Mouse (Mus musculus): ENCODE data around the gene Lemd1. TPM values are rescaled to one million over a fixed set of nuclear protein-coding genes. Genes with fewer than 3 reads are reported as not detected.
"Not testable (repeated sequence)": the region's sequence is repeated elsewhere in the genome, so short reads cannot be mapped to it uniquely, and the experiment has no call there.

The Lemd1 gene
- total RNA-seq, 1 experiment from 2014 or later = not detected

DNA sequence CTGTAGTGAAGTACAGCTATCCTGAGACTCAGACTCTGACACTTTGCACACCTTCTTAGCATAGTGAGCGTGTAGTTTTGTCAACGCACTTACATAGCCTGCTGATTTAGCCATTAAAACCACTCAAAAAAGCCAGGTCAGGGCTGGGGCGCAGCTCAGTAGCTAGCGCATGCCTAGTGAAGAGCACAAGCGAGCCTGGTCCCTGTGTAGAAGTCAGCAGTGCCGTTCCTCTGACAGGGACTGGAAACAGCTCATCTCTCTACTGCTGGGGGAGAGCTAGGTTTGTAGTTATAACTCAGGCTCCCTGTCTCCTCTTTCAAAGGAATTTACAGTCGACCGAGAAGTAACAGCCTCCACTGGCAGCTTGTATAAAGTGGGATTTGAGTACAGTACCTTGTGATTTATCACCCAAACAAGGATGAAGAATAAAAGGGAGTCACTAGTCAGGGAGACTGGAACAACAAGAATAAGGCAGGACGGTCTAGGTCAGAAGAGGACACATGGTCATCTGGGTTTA, 43.6 kb downstream of the Lemd1 start:
- ATAC-seq (replicated peaks; ENCODE audit: low read depth, poor library complexity, severe bottlenecking) = no peak

DNA sequence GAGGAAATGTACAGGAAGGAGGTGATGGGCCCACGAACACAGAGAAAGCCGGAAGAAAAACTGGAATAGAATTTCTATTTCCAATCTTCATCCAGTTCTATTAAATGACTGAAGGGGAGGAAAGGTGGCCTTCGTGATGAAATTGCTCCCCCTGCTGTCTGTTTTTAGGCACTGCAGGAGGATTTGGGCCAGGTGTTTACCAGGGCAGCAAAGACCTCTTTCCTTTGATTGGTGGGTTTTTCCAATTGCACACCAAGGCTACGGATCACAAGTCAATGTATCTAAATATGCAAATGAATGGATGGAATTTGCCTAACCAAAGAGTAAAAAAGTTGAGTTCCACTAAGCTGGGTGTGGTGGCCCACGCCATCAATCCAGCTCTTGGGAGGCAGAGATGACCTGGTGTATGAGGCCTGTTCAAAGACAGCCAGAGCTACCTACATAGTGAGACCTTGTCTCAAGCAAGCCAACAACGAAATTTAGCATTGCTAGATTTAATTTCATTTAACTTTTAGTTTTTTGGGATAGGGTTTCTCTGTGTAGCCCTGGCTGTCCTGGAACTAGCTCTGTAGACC, 46.4 kb downstream of the Lemd1 start:
- peak; percentile 75 for ATAC-seq (replicated peaks; ENCODE audit: low read depth, poor library complexity, severe bottlenecking)

DNA sequence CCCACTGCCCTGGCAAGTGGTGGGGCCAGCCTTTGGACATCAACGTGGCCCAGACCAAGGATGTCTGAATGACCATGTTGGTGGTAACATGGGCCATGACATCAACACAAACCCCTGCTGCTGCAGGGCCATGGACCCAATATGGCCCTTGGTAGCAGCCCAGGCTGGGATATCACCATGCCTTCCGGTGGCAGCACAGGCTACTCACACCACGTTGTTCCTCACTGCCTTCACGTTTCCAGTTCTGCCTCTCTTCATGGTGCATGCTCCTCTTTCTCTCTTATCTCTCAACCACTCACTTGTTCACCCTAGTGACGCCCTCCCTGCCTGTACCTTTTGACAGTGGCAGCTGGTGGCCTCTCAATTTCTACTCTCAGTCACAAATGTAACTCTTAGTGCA, 53.8 kb downstream of the Lemd1 start:
- ATAC-seq (replicated peaks; ENCODE audit: low read depth, poor library complexity, severe bottlenecking) = no peak

DNA sequence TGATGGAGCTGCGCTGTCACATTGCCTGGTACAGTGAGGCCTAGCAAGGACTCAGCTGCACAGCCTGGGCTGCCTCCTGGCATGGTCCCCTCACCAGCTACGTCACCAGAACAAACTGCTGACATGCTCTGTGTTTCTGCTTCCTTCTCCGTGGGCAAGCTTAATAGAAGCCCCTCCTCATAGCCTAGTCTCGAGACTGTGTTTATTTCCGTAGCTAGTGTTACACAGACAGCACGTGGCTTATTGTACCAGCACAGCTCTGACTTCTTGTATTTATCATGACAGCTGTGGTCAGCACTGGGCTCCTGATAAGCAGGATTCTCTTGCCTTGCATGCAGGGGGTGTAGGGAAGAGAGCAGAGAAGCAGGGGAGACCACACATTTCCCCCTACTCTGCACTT, 54.9 kb downstream of the Lemd1 start:
- peak; percentile 97 for ATAC-seq (replicated peaks; ENCODE audit: low read depth, poor library complexity, severe bottlenecking)

DNA sequence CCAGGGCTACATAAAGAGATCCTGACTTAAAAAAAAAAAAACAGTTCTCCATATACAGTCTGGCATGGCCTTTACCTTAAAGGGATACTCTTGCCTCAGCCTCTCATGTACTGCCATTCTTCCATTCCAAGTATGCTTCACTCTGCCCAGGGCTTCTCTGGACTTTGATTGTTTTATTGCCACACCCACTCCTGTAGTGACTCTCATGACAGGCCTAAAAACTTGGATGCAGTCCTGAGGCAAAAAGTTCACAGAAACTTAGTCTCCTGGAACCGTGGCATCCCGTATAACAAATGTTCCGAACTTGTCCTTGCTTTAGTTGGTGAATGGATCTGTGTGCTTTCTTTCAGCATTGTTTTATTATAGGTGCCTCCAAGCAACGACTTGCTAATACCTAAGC, 55.4 kb downstream of the Lemd1 start:
- no peak for ATAC-seq (replicated peaks; ENCODE audit: low read depth, poor library complexity, severe bottlenecking)

GRCm38 (mm10) chr1:132254467-132254866, 63.2 kb downstream of the Lemd1 start:
- 0 out of 2 replicates have a peak, but pooled peaks have one; percentile 39 for ATAC-seq (replicated peaks; ENCODE audit: low read depth, poor library complexity, severe bottlenecking)

DNA sequence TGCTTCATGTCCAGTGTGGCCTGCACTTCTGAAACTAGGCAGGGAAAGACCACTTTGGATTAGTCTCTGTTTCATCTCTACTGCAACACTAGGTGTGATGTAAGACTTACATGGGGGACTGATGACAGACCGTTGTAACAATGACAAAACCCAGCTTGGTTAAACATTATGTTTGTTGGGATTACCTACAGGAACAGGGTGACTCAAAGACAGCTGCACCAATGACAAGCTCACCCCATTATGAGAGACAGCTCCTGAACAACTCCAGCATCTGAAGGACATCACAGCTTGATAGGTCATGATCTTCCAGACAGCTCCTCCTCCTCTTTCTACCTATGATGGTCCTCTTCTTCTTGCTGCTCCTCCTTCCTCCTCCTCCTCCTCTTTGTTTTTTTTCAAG, 69.1 kb downstream of the Lemd1 start:
- ATAC-seq (replicated peaks; ENCODE audit: low read depth, poor library complexity, severe bottlenecking) = no peak

- ATAC-seq (replicated peaks; ENCODE audit: low read depth, poor library complexity, severe bottlenecking) = peak; percentile 59; the same call in 1 of the 2 replicates
Measured at GRCm38 (mm10) chr1:132261058-132261457, 69.8 kb downstream of the Lemd1 start.

GRCm38 (mm10) chr1:132263618-132264017, 72.4 kb downstream of the Lemd1 start:
- ATAC-seq (replicated peaks; ENCODE audit: low read depth, poor library complexity, severe bottlenecking) = no peak

GRCm38 (mm10) chr1:132264577-132264976, 73.3 kb downstream of the Lemd1 start:
- ATAC-seq (replicated peaks; ENCODE audit: low read depth, poor library complexity, severe bottlenecking) = peak; percentile 60

GRCm38 (mm10) chr1:132265211-132265859, 74.1 kb downstream of the Lemd1 start:
- no peak for ATAC-seq (replicated peaks; ENCODE audit: low read depth, poor library complexity, severe bottlenecking)

GRCm38 (mm10) chr1:132265936-132266335, 74.7 kb downstream of the Lemd1 start:
- ATAC-seq (replicated peaks; ENCODE audit: low read depth, poor library complexity, severe bottlenecking) = no peak

GRCm38 (mm10) chr1:132266791-132267557, 75.7 kb downstream of the Lemd1 start:
- no peak for ATAC-seq (replicated peaks; ENCODE audit: low read depth, poor library complexity, severe bottlenecking)

DNA sequence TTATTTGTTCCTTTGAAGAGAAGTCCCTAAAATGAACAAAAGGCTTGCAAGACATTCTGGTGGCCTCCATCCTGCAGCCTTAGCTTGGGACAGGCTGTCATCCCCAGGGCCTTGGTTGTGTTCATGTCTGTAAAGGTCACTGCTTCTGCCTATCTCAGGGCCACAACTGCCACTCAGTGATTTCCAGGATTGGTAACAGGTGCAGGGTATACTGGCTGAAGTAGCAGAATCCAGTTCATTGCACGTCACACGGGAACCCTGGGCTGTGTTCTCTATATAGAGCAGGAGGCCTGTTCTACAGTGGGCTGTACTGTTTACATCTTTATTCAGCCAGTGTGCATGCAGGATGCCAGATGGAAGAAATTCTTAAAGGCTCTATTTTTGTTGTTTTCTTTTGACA, 76.7 kb downstream of the Lemd1 start:
- no peak for ATAC-seq (replicated peaks; ENCODE audit: low read depth, poor library complexity, severe bottlenecking)

DNA sequence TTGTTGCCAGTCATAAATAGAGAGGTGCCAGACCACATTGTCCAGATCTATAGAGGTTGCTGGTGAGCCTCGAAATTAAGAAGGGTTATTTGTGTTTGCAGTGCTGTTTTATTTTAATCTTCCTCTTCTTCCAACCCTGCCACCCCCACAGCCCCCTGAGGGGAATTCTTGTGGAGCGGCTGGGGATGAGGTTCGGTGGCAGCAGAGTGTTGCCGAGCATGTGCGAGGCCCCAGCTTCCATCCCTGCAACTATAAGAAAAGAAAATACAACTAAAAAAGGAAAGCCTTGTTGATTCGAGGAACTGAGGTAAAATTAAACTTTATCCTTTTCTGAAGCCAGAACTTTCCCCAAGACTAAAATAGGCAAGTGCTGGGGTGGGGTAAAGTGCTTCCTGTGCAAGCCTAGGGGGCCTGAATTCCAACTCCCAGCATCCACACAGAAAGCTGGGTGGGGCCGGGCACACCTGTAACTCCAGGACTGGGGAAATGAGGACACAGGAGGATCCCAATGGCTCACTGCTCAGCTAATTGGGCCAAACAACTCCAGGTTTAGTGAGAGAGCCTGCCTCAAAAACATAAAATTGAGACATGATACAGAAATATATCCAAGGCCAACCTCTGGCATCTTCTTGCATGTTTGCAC, 77.3 kb downstream of the Lemd1 start:
- ATAC-seq (replicated peaks; ENCODE audit: low read depth, poor library complexity, severe bottlenecking) = no peak

DNA sequence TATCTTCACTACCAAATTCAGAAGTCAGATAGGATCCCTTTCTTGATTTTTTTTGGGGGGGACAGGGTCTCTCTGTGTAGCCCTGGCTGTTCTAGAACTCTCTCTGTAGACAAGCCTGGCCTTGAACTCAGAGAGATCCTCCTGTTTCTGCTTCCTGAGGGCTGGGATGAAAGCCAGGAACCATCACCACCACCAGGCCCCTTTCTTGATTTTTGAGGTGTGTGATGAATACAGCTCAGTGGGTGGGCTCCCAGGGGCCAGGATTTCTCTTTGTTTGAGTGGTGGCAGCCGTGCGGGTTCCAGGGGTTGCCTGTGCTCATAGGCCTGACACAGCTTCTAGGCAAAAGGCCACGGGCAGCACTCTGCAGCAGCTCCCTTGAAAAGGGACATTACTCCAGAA, 80.0 kb downstream of the Lemd1 start:
- ATAC-seq (replicated peaks; ENCODE audit: low read depth, poor library complexity, severe bottlenecking) = no peak

DNA sequence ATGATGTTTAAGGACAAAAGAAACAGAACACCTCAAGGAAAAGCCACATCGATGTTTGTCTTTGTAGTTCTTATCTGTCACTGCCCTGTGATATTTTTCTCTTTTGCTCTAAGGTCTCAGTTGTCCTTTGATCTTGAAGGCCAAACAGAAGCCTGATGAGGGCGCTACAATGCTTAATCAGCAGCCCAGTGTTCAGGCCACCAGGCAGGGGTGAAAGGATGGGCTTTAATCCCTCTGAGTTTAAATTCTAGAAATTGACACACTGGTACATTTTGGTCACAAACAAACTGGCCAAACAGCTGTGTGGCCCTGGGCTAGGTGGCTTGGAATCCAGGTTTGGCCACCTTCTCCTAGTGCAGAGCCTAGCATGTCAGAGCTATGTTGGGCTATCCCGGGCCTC, 85.5 kb downstream of the Lemd1 start:
- no peak for ATAC-seq (replicated peaks; ENCODE audit: low read depth, poor library complexity, severe bottlenecking)

DNA sequence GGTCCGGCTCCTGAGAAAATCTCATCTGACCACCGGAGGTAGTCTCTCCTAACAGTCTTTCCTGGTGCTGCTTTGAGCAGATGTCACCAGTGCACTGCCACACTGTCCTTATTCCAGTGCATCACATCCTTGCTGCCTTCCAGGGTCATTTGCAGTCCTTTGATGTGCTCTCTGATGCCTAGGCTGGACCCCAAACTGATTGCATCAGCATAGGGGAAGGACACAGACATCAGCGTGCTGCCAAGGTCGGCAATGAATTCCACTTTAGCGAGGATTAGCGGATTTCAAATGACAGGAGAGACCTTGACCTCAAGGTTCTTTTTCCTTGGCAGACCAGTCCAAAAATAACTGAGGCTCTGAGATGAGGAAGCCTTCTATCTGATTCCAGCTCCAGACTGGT, 85.9 kb downstream of the Lemd1 start:
- no peak for ATAC-seq (replicated peaks; ENCODE audit: low read depth, poor library complexity, severe bottlenecking)

DNA sequence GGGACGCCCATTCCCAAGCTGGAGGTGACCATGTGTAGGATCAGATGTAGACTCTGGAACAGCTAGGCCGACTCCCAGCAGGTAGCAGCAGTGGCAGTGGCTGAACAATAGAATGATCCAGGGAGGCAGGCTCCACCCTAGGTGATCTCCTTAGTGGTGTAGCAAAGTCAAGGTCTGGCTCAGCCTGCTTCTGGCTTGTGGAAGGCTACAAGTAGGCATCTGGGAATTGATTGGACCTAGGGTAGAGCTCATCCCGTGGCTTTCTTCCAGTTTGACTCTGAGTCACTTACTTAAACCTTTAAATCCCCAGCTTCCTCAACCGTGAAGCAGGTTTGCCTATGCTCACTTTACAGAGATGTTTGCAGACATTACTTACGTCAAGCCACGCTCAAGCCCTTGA, 89.4 kb downstream of the Lemd1 start:
- ATAC-seq (replicated peaks; ENCODE audit: low read depth, poor library complexity, severe bottlenecking) = not testable (repeated sequence)

DNA sequence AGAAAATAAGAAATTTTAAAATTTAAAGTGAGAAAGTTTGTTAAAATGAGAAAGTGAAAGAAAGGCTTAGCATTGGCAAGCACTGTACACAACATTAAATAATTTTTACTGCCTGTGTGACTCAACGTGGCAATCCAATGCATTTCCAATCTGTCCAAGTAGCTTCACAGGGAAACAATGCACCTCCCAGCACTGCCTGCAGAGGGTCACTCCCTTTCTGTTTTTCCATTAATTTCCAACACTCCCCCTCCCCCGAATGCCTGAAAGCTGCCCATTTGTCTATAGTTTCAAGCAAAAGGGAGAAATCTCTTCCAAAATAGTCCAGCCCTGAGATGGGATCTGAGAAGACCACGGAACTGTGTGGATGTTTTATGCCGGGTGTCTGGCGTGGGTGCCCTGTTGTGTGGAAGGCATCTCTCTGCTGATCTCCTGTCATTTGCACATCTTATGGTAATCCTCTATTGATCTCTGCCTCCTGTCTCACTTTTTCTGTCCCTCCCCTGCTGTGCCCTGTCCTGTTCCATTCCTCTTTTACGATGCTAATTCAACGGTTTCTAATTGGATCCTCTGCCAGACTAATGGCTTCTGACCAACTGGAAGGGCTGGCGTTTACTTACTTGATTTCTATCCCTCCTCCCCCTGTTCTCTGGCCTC, 90.4 kb downstream of the Lemd1 start:
- ATAC-seq (replicated peaks; ENCODE audit: low read depth, poor library complexity, severe bottlenecking) = no peak
